Mouse (Mus musculus): ENCODE data around the gene Tmem30c. TPM values are rescaled to one million over a fixed set of nuclear protein-coding genes. Genes with fewer than 3 reads are reported as not detected.

The Tmem30c gene
- polyA plus RNA-seq, 1 experiment from 2014 or later, result not detected

DNA sequence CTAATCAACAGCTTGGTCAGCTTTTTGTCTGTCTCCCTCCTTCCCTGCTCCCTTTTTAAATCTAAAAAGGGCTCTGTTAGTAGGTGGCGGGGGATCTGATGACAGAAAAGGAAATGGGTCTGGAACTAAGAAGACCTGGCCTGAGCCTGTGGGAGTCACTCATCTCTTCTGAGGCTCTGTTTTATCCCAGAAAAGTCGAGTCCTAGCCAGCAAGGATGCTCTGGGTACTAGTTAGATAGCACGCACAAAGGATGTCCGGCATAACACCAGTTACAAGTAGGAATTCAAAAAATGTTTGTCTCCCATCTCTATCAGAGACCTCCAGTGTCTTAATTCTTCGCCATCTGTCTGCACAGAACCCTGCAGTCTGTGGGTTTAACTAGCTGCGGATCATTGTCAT is 12.8 kb upstream of the Tmem30c start:
- Histone ChIP-seq H3K36me3 (ENCODE audit: control insufficient read depth, insufficient read depth, low read length) (no peaks in the 10 kb centered on the region), H3K9ac (ENCODE audit: low read length) (no peak overlapping the region), H3K27me3 (replicated peaks; ENCODE audit: control insufficient read depth, insufficient read depth, low read length) (no peaks in the 10 kb centered on the region), H3K4me3 (ENCODE audit: low read depth, low read length) (no peak overlapping the region), H3K4me1 (replicated peaks; ENCODE audit: control insufficient read depth, insufficient read depth, low read length) (no peaks in the 10 kb centered on the region), H3K9me3 (ENCODE audit: control insufficient read depth, low read length) (no peaks in the 10 kb centered on the region), H3K27ac (ENCODE audit: low read depth) (no peak overlapping the region), H3K4me2 (ENCODE audit: low read length) (no peak overlapping the region)
- no peak for DNase-seq (ENCODE audit: low spot score)
- no peak for ATAC-seq (replicated peaks; ENCODE audit: low FRiP score, low TSS enrichment, low read depth)
- WGBS, result 73% methylated on average over 6 of the region's 6 CpGs

DNA sequence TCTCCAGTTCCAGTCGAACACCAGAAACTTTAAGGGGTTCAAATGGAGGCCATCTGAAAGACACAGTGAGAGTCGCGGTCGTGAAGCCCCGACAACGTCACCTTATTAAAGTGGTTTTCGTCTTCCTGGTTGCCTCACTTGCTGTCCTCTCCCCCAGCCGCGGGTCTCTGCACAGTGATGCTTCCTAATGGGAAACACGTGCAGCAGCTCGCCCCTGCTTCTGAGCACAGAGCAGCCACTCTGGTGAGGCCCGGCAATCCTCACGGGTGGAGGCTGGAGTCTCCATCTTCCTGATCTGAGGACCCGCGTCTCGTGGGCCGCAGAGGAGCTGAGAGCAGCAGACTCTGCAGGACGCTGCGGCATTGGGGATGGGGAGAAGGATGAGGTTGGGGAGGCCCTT is 11.1 kb upstream of the Tmem30c start:
- Histone ChIP-seq H3K9ac (ENCODE audit: low read length) (no peak overlapping the region), H3K27ac (ENCODE audit: low read depth) (no peak overlapping the region), H3K4me1 (replicated peaks; ENCODE audit: control insufficient read depth, insufficient read depth, low read length) (no peaks in the 10 kb centered on the region), H3K36me3 (ENCODE audit: control insufficient read depth, insufficient read depth, low read length) (no peaks in the 10 kb centered on the region), H3K9me3 (ENCODE audit: control insufficient read depth, low read length) (no peaks in the 10 kb centered on the region), H3K4me2 (ENCODE audit: low read length) (no peak overlapping the region), H3K27me3 (replicated peaks; ENCODE audit: control insufficient read depth, insufficient read depth, low read length) (no peaks in the 10 kb centered on the region), H3K4me3 (ENCODE audit: low read depth, low read length) (no peak overlapping the region)
- ATAC-seq (replicated peaks; ENCODE audit: low FRiP score, low TSS enrichment, low read depth), result no peak
- DNase-seq (ENCODE audit: low spot score), result no peak
- 70% methylated on average over 19 of the region's 19 CpGs for WGBS

DNA sequence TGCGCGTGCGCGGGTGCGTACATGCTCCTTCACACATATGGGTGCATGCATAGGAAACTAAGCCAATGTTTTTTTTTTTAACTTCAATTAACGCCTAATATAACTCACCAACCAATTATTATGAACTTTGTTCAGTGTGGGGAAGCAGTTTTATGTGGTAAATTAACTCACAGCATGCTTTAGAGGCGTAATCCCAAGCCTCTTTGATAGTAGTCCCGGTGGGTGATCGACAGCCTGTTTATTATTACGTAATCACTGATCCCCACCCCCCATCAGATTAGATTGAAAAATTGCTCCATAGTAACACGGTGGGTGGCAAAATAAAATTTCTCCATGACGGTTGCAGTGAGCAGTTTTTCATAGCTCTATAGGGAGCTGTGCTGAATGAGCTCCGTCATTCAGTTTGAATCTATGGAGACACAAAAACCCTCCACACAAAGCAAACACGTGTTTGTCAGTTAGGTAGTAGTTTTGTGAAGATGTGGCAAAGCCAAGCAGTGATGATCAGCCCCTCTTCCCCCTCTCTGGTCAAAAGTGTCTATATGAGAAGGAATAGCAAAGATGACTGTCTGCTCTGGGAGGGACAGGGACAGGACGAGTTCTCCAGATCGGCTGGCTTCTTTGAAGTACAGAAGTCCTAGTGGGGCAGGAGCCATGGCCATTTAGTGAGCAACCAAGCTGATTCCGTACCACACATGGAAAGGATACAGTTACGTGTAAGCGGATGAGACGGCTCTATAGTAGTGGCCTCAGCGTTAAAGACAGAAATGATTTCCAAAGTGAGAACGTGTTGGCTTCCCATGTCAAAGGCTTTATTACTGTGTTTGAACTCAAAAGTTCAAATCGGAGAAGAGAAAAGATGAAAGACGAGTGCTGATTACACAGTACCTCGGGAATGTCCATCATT is 10.4 kb upstream of the Tmem30c start:
- Histone ChIP-seq H3K4me2 (ENCODE audit: low read length) (no peak overlapping the region), H3K27me3 (replicated peaks; ENCODE audit: control insufficient read depth, insufficient read depth, low read length) (no peaks in the 10 kb centered on the region), H3K36me3 (ENCODE audit: control insufficient read depth, insufficient read depth, low read length) (no peaks in the 10 kb centered on the region), H3K4me1 (replicated peaks; ENCODE audit: control insufficient read depth, insufficient read depth, low read length) (no peaks in the 10 kb centered on the region), H3K27ac (ENCODE audit: low read depth) (no peak overlapping the region), H3K9me3 (ENCODE audit: control insufficient read depth, low read length) (no peaks in the 10 kb centered on the region), H3K9ac (ENCODE audit: low read length) (no peak overlapping the region), H3K4me3 (ENCODE audit: low read depth, low read length) (no peak overlapping the region)
- ATAC-seq (replicated peaks; ENCODE audit: low FRiP score, low TSS enrichment, low read depth) (no peak), DNase-seq (ENCODE audit: low spot score) (no peak)
- whole genome bisulfite sequencing, result 88% methylated on average over 25 of the region's 25 CpGs

DNA sequence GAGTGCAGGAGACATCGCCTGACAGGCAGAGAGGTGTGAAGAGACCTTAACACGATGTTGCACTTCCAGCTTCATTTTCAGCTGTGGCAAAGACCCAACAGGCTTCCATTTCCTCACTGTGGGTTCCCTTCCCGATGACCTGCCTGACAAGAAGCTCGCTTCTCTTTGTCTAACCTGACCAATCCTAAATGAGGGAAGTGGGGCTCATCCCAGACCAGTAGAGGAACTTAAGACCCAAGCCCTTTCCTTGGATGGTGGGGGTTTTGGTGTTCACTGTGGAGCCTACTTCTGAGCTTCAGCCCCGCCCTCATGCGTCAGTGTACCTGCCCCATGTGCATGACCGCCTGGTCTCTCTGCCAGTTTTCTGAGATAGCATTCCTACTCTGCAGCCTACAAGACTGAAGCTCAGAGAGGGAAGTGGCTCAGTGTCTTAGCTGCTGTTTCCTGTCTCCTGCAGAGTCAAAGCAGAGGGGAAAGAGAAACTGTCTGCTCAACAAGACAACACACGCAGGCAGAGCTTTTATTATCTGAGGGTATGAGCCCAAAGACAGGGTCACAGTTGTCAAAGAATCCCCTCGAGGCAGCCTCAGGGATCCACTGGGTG is 8.9 kb upstream of the Tmem30c start:
- H3K4me3 ChIP-seq (ENCODE audit: low read depth, low read length), result no peak overlapping the region
- H3K4me2 ChIP-seq (ENCODE audit: low read length), result no peak overlapping the region
- no peak overlapping the region for H3K9ac ChIP-seq (ENCODE audit: low read length)
- ATAC-seq (replicated peaks; ENCODE audit: low FRiP score, low TSS enrichment, low read depth), result no peak
- 76% methylated on average over 9 of the region's 9 CpGs for WGBS
- H3K27ac ChIP-seq (ENCODE audit: low read depth), result no peak overlapping the region
- H3K9me3 ChIP-seq (ENCODE audit: control insufficient read depth, low read length), result no peaks in the 10 kb centered on the region
- no peaks in the 10 kb centered on the region for H3K27me3 ChIP-seq (replicated peaks; ENCODE audit: control insufficient read depth, insufficient read depth, low read length)
- no peaks in the 10 kb centered on the region for H3K4me1 ChIP-seq (replicated peaks; ENCODE audit: control insufficient read depth, insufficient read depth, low read length)
- H3K36me3 ChIP-seq (ENCODE audit: control insufficient read depth, insufficient read depth, low read length), result no peaks in the 10 kb centered on the region
- DNase-seq (ENCODE audit: low spot score), result no peak

DNA sequence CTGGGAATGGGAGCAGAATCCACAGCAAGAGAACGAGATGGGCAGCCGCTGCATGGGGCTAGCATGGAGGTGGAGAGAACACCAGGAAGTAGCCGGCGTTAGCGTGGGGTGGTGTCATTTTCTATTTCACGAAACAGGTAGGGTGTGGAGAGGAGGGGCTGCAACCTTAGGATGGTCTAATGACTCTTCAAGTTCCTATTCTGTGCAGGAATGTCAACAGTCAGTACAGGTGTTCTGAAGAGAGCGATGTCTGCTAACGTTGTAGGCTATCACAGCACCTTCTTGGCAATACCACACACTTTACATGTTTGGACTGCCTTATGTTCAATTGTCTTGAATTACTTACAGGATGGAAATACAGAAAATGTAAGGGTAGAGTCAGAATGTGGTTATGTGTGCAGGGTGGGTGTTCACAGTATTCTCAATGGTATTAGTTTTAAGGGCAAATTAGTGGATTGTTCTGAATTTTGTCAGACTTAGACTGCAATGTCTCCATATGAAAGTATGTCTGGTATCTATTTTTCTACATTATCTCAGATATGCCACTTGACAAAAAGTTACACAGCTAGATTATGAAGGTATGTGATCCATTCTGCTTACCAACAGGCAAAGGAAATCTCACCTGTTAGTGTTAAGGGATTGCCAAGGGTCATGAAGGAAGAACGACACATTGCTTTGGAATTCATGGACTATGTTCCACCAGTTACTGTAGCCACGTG is 2.7 kb upstream of the Tmem30c start:
- H3K27ac ChIP-seq (ENCODE audit: low read depth), result no peak overlapping the region
- H3K9ac ChIP-seq (ENCODE audit: low read length), result no peak overlapping the region
- 79% methylated on average over 10 of the region's 10 CpGs for WGBS
- ATAC-seq (replicated peaks; ENCODE audit: low FRiP score, low TSS enrichment, low read depth) (no peak), DNase-seq (ENCODE audit: low spot score) (no peak)
- H3K4me3 ChIP-seq (ENCODE audit: low read depth, low read length), result no peak overlapping the region
- no peak overlapping the region for H3K4me2 ChIP-seq (ENCODE audit: low read length)
- no peaks in the 10 kb centered on the region for H3K4me1 ChIP-seq (replicated peaks; ENCODE audit: control insufficient read depth, insufficient read depth, low read length)
- H3K9me3 ChIP-seq (ENCODE audit: control insufficient read depth, low read length), result no peaks in the 10 kb centered on the region
- H3K27me3 ChIP-seq (replicated peaks; ENCODE audit: control insufficient read depth, insufficient read depth, low read length), result no peaks in the 10 kb centered on the region
- no peaks in the 10 kb centered on the region for H3K36me3 ChIP-seq (ENCODE audit: control insufficient read depth, insufficient read depth, low read length)

DNA sequence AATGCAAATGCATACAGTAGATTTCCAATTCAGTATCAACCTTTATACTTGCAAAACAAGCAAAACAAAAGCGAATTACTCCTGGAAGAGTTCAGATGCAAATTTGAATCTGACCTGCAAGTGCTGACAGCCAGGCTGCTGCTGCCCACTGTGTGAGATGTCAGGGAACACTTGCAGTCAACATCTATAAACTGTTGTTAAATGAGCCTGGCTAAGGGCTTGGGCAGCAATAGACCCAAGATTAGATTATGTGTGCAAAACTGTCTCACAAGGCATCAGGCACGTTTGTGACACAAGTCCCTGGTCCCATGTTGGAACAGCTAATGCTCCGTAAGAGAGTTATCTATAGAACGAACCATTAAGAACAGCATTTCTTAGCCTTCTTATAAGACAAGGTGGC is 369 bp downstream of the Tmem30c start:
- Histone ChIP-seq H3K9me3 (ENCODE audit: control insufficient read depth, low read length) (no peaks in the 10 kb centered on the region), H3K4me3 (ENCODE audit: low read depth, low read length) (no peak overlapping the region), H3K27ac (ENCODE audit: low read depth) (no peak overlapping the region), H3K4me2 (ENCODE audit: low read length) (no peak overlapping the region), H3K4me1 (replicated peaks; ENCODE audit: control insufficient read depth, insufficient read depth, low read length) (no peaks in the 10 kb centered on the region), H3K9ac (ENCODE audit: low read length) (no peak overlapping the region), H3K36me3 (ENCODE audit: control insufficient read depth, insufficient read depth, low read length) (no peaks in the 10 kb centered on the region), H3K27me3 (replicated peaks; ENCODE audit: control insufficient read depth, insufficient read depth, low read length) (no peaks in the 10 kb centered on the region)
- no peak for ATAC-seq (replicated peaks; ENCODE audit: low FRiP score, low TSS enrichment, low read depth)
- no peak for DNase-seq (ENCODE audit: low spot score)
- 67% methylated on average over 4 of the region's 4 CpGs for WGBS

DNA sequence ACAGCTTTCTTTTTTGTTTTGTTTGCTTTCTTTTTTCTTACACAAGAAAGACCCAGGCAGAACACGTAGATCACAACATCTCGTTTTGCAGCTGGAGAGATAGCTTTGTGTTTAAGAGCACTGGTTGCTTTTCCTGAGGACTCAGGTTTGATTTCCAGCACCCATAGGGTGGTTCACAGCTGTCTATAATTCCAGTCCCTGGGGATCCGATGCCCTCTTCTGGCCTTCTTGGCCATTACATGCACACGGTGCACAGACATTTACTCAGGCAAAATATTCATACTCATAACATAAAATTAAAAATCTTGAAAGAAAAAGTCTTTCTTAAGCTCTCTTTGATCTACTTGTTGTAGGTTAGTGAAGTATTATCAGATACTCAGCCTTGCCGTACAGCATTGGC is 969 bp downstream of the Tmem30c start:
- Histone ChIP-seq H3K9me3 (ENCODE audit: control insufficient read depth, low read length) (no peaks in the 10 kb centered on the region), H3K27me3 (replicated peaks; ENCODE audit: control insufficient read depth, insufficient read depth, low read length) (no peaks in the 10 kb centered on the region), H3K27ac (ENCODE audit: low read depth) (no peak overlapping the region), H3K4me3 (ENCODE audit: low read depth, low read length) (no peak overlapping the region), H3K9ac (ENCODE audit: low read length) (no peak overlapping the region), H3K4me1 (replicated peaks; ENCODE audit: control insufficient read depth, insufficient read depth, low read length) (no peaks in the 10 kb centered on the region), H3K4me2 (ENCODE audit: low read length) (no peak overlapping the region), H3K36me3 (ENCODE audit: control insufficient read depth, insufficient read depth, low read length) (no peaks in the 10 kb centered on the region)
- DNase-seq (ENCODE audit: low spot score) (no peak), ATAC-seq (replicated peaks; ENCODE audit: low FRiP score, low TSS enrichment, low read depth) (no peak)
- WGBS, result 91% methylated on average over 5 of the region's 5 CpGs

DNA sequence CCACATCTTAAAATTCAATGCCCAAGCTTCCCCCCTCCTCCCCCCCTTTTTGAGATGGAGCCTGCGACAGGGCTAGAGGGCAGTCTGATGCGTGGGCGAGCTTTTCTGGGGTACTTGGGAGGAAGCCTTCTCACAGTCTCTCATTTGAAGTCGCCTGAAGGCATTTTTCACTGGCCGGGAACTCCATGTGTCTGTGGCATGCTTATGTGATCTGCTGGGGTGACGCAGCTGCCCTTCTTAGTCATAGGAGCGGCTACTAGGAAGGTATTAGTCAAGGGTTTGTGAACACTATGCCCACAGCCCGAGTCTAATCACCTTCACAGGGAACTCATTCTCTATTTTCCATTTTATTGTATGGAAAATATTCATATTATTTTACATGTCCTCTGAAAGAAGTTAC is 11.2 kb downstream of the Tmem30c start:
- Histone ChIP-seq H3K36me3 (ENCODE audit: control insufficient read depth, insufficient read depth, low read length) (no peaks in the 10 kb centered on the region), H3K4me1 (replicated peaks; ENCODE audit: control insufficient read depth, insufficient read depth, low read length) (no peaks in the 10 kb centered on the region), H3K4me3 (ENCODE audit: low read depth, low read length) (no peak overlapping the region), H3K9ac (ENCODE audit: low read length) (no peak overlapping the region), H3K27me3 (replicated peaks; ENCODE audit: control insufficient read depth, insufficient read depth, low read length) (no peaks in the 10 kb centered on the region), H3K27ac (ENCODE audit: low read depth) (no peak overlapping the region), H3K9me3 (ENCODE audit: control insufficient read depth, low read length) (no peaks in the 10 kb centered on the region), H3K4me2 (ENCODE audit: low read length) (no peak overlapping the region)
- DNase-seq (ENCODE audit: low spot score), result no peak
- 80% methylated on average over 8 of the region's 8 CpGs for WGBS
- ATAC-seq (replicated peaks; ENCODE audit: low FRiP score, low TSS enrichment, low read depth), result no peak

Data from intestine, embryonic 14.5 days (tissue).